Mouse (Mus musculus) olfactory bulb, adult 2 months (tissue): ENCODE results near the gene Luzp1.

Source experiments
- CTCF ChIP-seq: fragments of 200-500 bp; IDR thresholded peaks from 2 replicates; pipeline ENCODE4 v1.5.1; 2012; ENCODE audit warnings: low read depth, mild to moderate bottlenecking, low read length, moderate library complexity; ENCODE audit not compliant: insufficient read depth
- POLR2A ChIP-seq: fragments of 200-500 bp; IDR thresholded peaks from 2 replicates; pipeline ENCODE4 v1.6.1; 2012; ENCODE audit warnings: mild to moderate bottlenecking, low read depth, low read length, moderate library complexity; ENCODE audit not compliant: insufficient read depth

DNA sequence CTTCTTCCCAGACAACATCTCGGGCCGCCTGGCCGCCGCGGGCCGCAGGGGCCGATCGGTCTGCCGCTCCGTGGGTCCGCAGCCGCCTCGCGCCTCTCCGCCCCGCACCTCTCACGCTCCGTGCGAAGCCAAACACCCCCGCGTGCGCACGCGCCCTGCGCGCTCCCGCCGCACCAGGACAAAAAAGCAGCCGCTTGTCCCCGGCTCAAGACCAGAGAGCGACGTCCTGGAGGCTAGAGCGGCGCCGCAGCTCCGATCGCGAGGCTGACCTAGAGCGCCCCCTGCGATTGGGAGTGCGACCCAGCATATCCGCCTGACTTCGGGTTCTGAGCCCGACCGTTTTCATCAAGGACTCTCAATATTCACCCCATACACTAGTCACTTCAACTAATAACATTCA lies 133.0 kb downstream of the Luzp1 start, which contains the start of gene Kdm1a:
- TF ChIP-seq CTCF: peak; percentile 80
- TF ChIP-seq POLR2A: peak; percentile 79
